Mouse (Mus musculus) hindbrain, embryonic 10.5 days (tissue): ENCODE data around the gene Cdkn2d. TPM values are rescaled to one million over a fixed set of nuclear protein-coding genes. Genes with fewer than 3 reads are reported as not detected.
"Not testable (repeated sequence)": the region's sequence is repeated elsewhere in the genome, so short reads cannot be mapped to it uniquely, and the experiment has no call there.

ENCODE experiments used
- DNase-seq: peaks from one replicate; pipeline ENCODE4 v3.0.0-alpha.2; 2017; ENCODE audit warnings: low spot score
- H3K27ac ChIP-seq: fragments of 300-500 bp; sonication (generic); 2 replicates; pipeline ENCODE4 v1.5.1; 2016; ENCODE audit warnings: mild to moderate bottlenecking, moderate library complexity
- H3K27me3 ChIP-seq: fragments of 300-500 bp; sonication (generic); 2 replicates; pipeline ENCODE4 v1.6.1; 2016; ENCODE audit warnings: mild to moderate bottlenecking; ENCODE audit not compliant: poor library complexity, insufficient read depth, severe bottlenecking
- H3K36me3 ChIP-seq: fragments of 300-500 bp; sonication (generic); 2 replicates; pipeline ENCODE4 v1.6.1; 2016; ENCODE audit warnings: mild to moderate bottlenecking, moderate library complexity
- H3K4me1 ChIP-seq: fragments of 300-500 bp; sonication (generic); replicated peaks from 2 replicates; pipeline ENCODE4 v1.6.1; 2016; ENCODE audit warnings: mild to moderate bottlenecking
- H3K4me3 ChIP-seq: fragments of 300-500 bp; sonication (generic); 2 replicates; pipeline ENCODE4 v1.5.1; 2016; ENCODE audit warnings: mild to moderate bottlenecking, moderate library complexity
- H3K9me3 ChIP-seq: fragments of 300-500 bp; sonication (generic); 2 replicates; pipeline ENCODE4 v1.6.1; 2016; ENCODE audit warnings: mild to moderate bottlenecking, moderate library complexity
- WGBS: fragments of 180-500 bp; shearing (Covaris S2); methylation state at CpG from one replicate; pipeline ENCODE4 v1.1.7; 2016; 5-methylcytosine and 5-hydroxymethylcytosine counted together
- polyA plus RNA-seq: library from polyadenylated mRNA; unstranded; fragments of >200 nt; fragmentation: Nextera tagmentation; extraction: Ambion mirVana; gene quantifications from 2 replicates; pipeline ENCODE4 v1.2.1, GENCODE M21; 2016

Gene Cdkn2d
- polyA plus RNA-seq, 1 experiment from 2014 or later: 73.5 TPM

GRCm38 (mm10) chr9:21287571-21288402 lies 3.4 kb downstream of the Cdkn2d start, which contains the start of gene Kri1:
TSS of gene Kri1 (minus strand) at chr9:21287969.
- no peaks in the 10 kb centered on the region for H3K9me3 ChIP-seq
- no peaks in the 10 kb centered on the region for H3K27me3 ChIP-seq
- peak; percentile 96 for DNase-seq
- H3K4me3 ChIP-seq: peak within 1 kb of the TSS; percentile 88
- 1% methylated on average over 59 of the region's 59 CpGs for WGBS
- H3K27ac ChIP-seq: peak within 1 kb of the TSS; percentile 91
- peaks cover 41% of the 10 kb centered on the region for H3K4me1 ChIP-seq
- H3K36me3 ChIP-seq: peaks cover 35% of the 10 kb centered on the region

DNA sequence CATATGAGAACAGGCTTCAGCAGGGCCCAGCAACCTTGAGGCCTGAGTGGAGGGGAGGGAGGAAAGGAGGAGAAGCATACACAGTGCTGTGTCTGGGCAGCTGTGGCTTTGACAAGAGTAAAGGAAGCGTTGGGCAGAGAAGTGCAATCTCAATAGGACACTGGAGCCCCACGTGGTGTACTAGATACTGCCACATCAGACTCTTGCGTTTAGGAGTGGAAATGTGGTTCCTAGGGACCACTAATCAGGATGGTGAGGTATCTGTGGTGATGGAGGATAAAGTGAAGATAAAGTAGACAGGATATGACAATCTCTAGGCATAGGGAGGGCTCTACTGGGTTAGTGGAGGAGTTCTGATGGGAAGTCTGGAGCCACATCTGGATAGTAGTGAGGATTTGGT lies 4.5 kb downstream of the Cdkn2d start:
- no peak for DNase-seq
- peaks cover 46% of the 10 kb centered on the region for H3K36me3 ChIP-seq
- H3K27ac ChIP-seq: no peak overlapping the region; the same call in 1 of the 2 replicates
- H3K4me1 ChIP-seq: peaks cover 41% of the 10 kb centered on the region
- peak overlapping the region; percentile 88 for H3K4me3 ChIP-seq
- no peaks in the 10 kb centered on the region for H3K9me3 ChIP-seq
- 69% methylated on average over 3 of the region's 3 CpGs for WGBS
- no peaks in the 10 kb centered on the region for H3K27me3 ChIP-seq

DNA sequence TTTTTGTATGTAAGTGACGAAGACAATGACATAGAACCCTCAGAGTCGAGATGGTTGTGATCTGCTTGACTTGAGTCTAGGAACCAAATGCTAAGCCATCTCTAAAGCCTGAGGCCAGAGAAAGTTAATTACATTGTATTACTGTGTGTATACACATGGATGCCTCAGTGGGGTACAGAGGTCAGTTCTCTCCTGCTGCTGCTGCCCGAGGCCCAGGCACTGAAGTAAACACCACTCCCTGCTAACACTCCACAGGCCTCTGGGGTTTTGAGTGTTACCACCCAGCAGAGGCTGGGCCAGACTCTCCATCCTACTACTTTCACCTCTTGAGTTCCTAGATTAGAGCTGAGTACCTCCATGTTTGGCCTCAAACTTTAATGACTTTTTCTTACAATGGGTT lies 7.2 kb downstream of the Cdkn2d start:
- 87% methylated on average over 3 of the region's 3 CpGs for WGBS
- DNase-seq: no peak
- no peak overlapping the region for H3K4me3 ChIP-seq
- peaks cover 25% of the 10 kb centered on the region for H3K4me1 ChIP-seq
- peaks cover 70% of the 10 kb centered on the region for H3K36me3 ChIP-seq
- no peaks in the 10 kb centered on the region for H3K9me3 ChIP-seq
- no peak overlapping the region for H3K27ac ChIP-seq
- no peaks in the 10 kb centered on the region for H3K27me3 ChIP-seq

- Histone ChIP-seq H3K27me3 (no peaks in the 10 kb centered on the region), H3K27ac (no peak overlapping the region), H3K9me3 (no peaks in the 10 kb centered on the region), H3K4me1 (peaks cover 21% of the 10 kb centered on the region), H3K36me3 (peaks cover 70% of the 10 kb centered on the region), H3K4me3 (no peak overlapping the region)
- WGBS: 94% methylated on average over 5 of the region's 5 CpGs
- DNase-seq: no peak
Measured at GRCm38 (mm10) chr9:21283591-21283990, 7.6 kb downstream of the Cdkn2d start.

GRCm38 (mm10) chr9:21277776-21278175 lies 13.4 kb downstream of the Cdkn2d start:
- peaks cover 99% of the 10 kb centered on the region for H3K36me3 ChIP-seq
- 95% methylated on average over 5 of the region's 5 CpGs for whole genome bisulfite sequencing
- H3K4me1 ChIP-seq: no peaks in the 10 kb centered on the region
- H3K27me3 ChIP-seq: no peaks in the 10 kb centered on the region
- no peak for DNase-seq
- no peaks in the 10 kb centered on the region for H3K9me3 ChIP-seq
- H3K4me3 ChIP-seq: no peak overlapping the region
- no peak overlapping the region for H3K27ac ChIP-seq

DNA sequence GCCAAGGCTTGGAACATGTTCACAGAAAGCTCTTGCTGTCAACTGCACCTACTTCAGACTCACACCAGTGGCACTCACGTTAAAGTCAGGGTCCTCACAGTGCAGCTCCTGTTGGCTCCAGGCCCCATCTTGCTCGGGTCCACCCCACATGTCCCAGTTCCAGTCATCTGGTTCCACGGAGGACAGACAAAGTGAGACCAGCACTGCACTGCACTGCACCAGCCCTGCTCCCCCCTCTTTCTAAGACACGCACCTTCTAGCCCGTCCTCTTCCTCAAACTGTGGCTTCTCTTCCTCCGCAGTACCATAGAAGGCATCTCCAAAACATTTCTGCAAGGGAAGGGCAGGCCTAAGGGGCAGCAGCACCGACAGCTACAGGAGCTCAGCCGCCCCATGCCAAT lies 14.9 kb downstream of the Cdkn2d start:
- Histone ChIP-seq H3K36me3 (peaks cover 99% of the 10 kb centered on the region), H3K27ac (no peak overlapping the region), H3K9me3 (no peaks in the 10 kb centered on the region), H3K27me3 (no peaks in the 10 kb centered on the region), H3K4me1 (no peaks in the 10 kb centered on the region), H3K4me3 (no peak overlapping the region)
- 89% methylated on average over 8 of the region's 8 CpGs for WGBS
- no peak for DNase-seq

DNA sequence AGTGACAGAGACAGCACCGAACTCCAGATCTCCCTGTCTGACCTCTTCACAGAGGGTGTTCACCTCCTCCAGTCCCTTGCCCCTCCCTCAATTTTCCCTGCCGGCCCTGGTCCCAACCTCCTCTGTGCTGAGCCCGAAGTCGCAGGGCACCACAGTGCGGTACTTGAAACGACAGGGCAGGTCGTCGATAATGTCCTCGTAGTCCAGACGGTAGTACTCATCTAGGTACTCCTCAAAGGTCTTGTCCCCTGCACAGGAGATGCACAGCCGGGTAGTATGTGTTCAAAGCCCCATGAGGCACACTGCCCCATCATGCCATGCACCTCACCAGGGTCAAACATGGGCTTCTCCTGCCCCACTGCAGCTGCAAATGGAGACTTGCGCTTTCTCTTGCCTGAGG lies 15.5 kb downstream of the Cdkn2d start:
- Histone ChIP-seq H3K4me1 (no peaks in the 10 kb centered on the region), H3K9me3 (no peaks in the 10 kb centered on the region), H3K27me3 (no peaks in the 10 kb centered on the region), H3K4me3 (no peak overlapping the region), H3K36me3 (peaks cover 99% of the 10 kb centered on the region), H3K27ac (no peak overlapping the region)
- WGBS: 90% methylated on average over 12 of the region's 12 CpGs
- DNase-seq: no peak

DNA sequence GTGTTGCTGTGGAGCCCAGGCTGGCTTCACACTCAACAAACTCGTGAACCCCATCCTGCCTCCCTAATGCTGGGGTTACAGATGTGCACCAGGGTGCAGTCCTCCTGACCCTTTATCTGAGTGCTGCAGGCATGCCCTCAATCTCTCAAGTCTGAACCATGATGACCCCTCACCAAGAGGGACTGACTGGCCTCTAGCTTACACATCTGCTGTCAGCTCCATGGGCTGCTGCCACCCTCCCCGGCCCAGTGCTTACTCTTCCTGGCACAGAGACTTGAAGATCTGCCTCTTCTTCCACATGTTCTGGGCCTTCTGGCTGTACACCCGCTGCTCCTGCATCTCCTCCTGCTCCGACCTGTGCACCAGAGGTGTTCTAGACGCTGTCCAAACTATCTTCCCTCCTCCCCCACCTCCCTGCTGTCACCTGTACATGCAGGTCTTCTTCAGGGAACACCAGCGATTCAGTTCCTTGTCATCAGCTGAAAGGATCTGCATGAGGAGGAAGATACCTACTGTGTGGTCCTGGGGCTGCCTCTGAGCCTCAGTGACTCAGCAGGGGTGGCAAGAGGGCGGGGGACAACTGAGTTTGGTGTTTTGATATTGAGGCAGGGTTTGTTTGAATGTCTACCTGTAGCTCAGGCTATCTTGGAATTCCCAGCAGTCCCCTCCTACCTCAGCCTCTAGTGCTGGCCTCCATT lies 16.0 kb downstream of the Cdkn2d start:
- Histone ChIP-seq H3K27ac (no peak overlapping the region), H3K4me1 (no peaks in the 10 kb centered on the region), H3K4me3 (no peak overlapping the region), H3K27me3 (no peaks in the 10 kb centered on the region), H3K9me3 (no peaks in the 10 kb centered on the region), H3K36me3 (peaks cover 100% of the 10 kb centered on the region)
- DNase-seq: no peak
- WGBS: 88% methylated on average over 7 of the region's 7 CpGs

GRCm38 (mm10) chr9:21274336-21274735 lies 16.9 kb downstream of the Cdkn2d start:
- Histone ChIP-seq H3K36me3 (peaks cover 100% of the 10 kb centered on the region), H3K27me3 (no peaks in the 10 kb centered on the region), H3K4me3 (no peak overlapping the region), H3K4me1 (no peaks in the 10 kb centered on the region), H3K27ac (no peak overlapping the region), H3K9me3 (no peaks in the 10 kb centered on the region)
- WGBS: 97% methylated on average over 3 of the region's 3 CpGs
- DNase-seq: no peak

GRCm38 (mm10) chr9:21273520-21274228 lies 17.5 kb downstream of the Cdkn2d start:
- Histone ChIP-seq H3K27me3 (no peaks in the 10 kb centered on the region), H3K36me3 (peaks cover 100% of the 10 kb centered on the region), H3K27ac (no peak overlapping the region), H3K4me1 (no peaks in the 10 kb centered on the region), H3K9me3 (no peaks in the 10 kb centered on the region), H3K4me3 (no peak overlapping the region)
- 90% methylated on average over 7 of the region's 7 CpGs for WGBS
- no peak for DNase-seq

DNA sequence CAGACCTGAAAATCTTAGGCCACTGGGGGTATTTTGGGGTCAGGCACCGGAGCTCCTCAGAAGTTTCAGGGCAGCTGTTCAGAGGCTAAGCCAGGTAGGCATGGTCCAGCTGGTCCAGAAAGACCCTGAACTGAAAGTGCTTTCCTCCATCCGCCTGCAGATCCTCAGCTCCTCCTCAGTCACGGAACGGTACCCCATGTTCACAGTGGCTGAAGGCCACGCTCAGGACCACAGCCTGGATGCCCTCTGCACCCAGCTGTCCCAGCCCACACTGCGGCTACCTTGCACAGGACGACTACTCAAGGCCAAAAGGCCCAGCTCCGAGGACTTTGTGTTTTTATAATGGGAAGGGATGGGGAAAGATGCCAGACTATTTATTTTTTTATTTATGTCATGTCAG lies 18.1 kb downstream of the Cdkn2d start:
- H3K36me3 ChIP-seq: peaks cover 100% of the 10 kb centered on the region
- H3K27me3 ChIP-seq: no peaks in the 10 kb centered on the region
- H3K27ac ChIP-seq: no peak overlapping the region
- WGBS: 88% methylated on average over 8 of the region's 8 CpGs
- H3K9me3 ChIP-seq: no peaks in the 10 kb centered on the region
- no peak for DNase-seq
- no peak overlapping the region for H3K4me3 ChIP-seq
- no peaks in the 10 kb centered on the region for H3K4me1 ChIP-seq

DNA sequence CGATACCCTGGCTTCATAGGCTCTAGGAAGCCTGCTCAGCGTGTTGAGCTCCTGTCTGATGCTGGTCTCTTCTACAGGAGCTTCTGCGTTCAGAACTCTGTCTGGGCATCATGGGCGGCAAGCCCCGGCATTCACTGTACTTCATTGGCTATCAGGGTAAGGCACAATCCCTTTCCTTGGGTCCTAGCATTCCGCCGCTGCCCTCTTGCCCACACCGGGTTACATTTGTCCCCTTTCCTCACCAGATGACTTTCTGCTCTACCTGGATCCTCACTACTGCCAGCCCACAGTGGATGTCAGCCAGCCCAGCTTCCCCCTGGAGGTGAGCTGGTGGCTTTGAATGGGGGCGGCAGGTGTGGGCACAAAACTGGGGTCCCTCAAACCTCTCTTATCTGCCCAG lies 18.8 kb downstream of the Cdkn2d start:
- H3K27ac ChIP-seq: no peak overlapping the region
- 92% methylated on average over 9 of the region's 9 CpGs for WGBS
- H3K36me3 ChIP-seq: peaks cover 100% of the 10 kb centered on the region
- no peak overlapping the region for H3K4me3 ChIP-seq
- H3K4me1 ChIP-seq: no peaks in the 10 kb centered on the region
- no peaks in the 10 kb centered on the region for H3K27me3 ChIP-seq
- no peaks in the 10 kb centered on the region for H3K9me3 ChIP-seq
- no peak for DNase-seq

DNA sequence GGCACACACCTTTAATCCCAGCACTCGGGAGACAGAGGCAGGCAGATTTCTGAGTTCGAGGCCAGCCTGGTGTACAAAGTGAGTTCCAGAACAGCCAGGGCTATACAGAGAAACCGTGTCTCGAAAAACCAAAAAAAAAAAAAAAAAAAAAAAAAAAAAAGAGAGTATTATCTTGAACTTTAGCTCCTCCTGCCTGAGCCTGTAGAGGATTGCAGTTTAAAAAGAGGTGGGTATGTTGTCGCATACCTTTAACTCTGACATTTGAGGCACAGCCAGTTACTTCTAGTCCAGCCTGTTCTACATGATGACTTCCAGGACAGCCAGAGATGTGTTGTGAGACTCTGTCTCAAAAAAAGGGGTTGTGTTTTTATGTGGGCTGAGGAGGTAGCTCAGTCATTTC lies 21.6 kb downstream of the Cdkn2d start:
- DNase-seq, H3K27ac ChIP-seq, H3K4me3 ChIP-seq, H3K9me3 ChIP-seq, H3K27me3 ChIP-seq: not testable (repeated sequence)
- 87% methylated on average over 5 of the region's 5 CpGs for WGBS
- Histone ChIP-seq H3K4me1 (peaks cover 19% of the 10 kb centered on the region), H3K36me3 (peaks cover 82% of the 10 kb centered on the region)
